Mouse (Mus musculus) myocyte (in vitro differentiated cells): ENCODE measurements around the gene Ercc6l. TPM values are rescaled to one million over a fixed set of nuclear protein-coding genes. Genes with fewer than 3 reads are reported as not detected.
A peak's percentile ranks its signal among the peaks of the same experiment; 100 is the strongest.

Experiments used
- H3K27me3 ChIP-seq: one replicate; pipeline ENCODE4 v1.6.1; 2011; ENCODE audit not compliant: control insufficient read depth, insufficient read depth, insufficient read length
- H3K36me3 ChIP-seq: one replicate; pipeline ENCODE4 v1.6.1; 2011; ENCODE audit not compliant: control insufficient read depth, insufficient read depth
- H3K4me2 ChIP-seq: one replicate; pipeline ENCODE4 v1.6.1; 2011; ENCODE audit warnings: low read depth, control low read depth
- H3K4me3 ChIP-seq: one replicate; pipeline ENCODE4 v1.5.1; 2011; ENCODE audit warnings: mild to moderate bottlenecking, control low read depth, moderate library complexity
- H3K79me2 ChIP-seq: one replicate; pipeline ENCODE4 v1.6.1; 2011; ENCODE audit not compliant: control insufficient read depth, insufficient read depth
- H3ac ChIP-seq: one replicate; pipeline ENCODE4 v1.6.1; 2011; ENCODE audit not compliant: control insufficient read depth, insufficient read length
- CEBPB ChIP-seq: IDR thresholded peaks from 2 replicates; pipeline ENCODE4 v1.6.1; 2011; ENCODE audit warnings: mild to moderate bottlenecking, moderate library complexity; ENCODE audit not compliant: poor library complexity, insufficient read depth, severe bottlenecking
- E2F4 ChIP-seq: IDR thresholded peaks from one replicate; pipeline ENCODE4 v1.6.1; 2011; ENCODE audit warnings: mild to moderate bottlenecking, control low read depth, moderate library complexity; ENCODE audit not compliant: insufficient read depth
- MAX ChIP-seq: IDR thresholded peaks from one replicate; pipeline ENCODE4 v1.6.1; 2011; ENCODE audit warnings: low read depth, mild to moderate bottlenecking, control low read depth
- MYOD1 ChIP-seq, 3 experiments: IDR thresholded peaks; one replicate each; pipeline ENCODE4 v1.6.1; 2011; ENCODE audit warnings: control low read depth in 2 of 3, low read depth in 2 of 3, mild to moderate bottlenecking in 2 of 3, moderate library complexity in 1 of 3; ENCODE audit not compliant: insufficient read length in 2 of 3, control insufficient read depth in 1 of 3
- MYOG ChIP-seq, 3 experiments: IDR thresholded peaks; one replicate each; pipeline ENCODE4 v1.6.1; 2011; ENCODE audit warnings: control low read depth in 2 of 3, low read depth in 2 of 3, mild to moderate bottlenecking in 2 of 3; ENCODE audit not compliant: insufficient read length in 2 of 3, control insufficient read depth in 1 of 3, insufficient read depth in 1 of 3
- POLR2A ChIP-seq: IDR thresholded peaks from one replicate; pipeline ENCODE4 v1.6.1; 2011; ENCODE audit warnings: low read depth, mild to moderate bottlenecking, control low read depth, moderate library complexity; ENCODE audit not compliant: insufficient read length
- POLR2AphosphoS2 ChIP-seq: IDR thresholded peaks from one replicate; pipeline ENCODE4 v1.6.1; 2011; ENCODE audit warnings: low read depth, control low read depth; ENCODE audit not compliant: insufficient read length
- REST ChIP-seq: IDR thresholded peaks from one replicate; pipeline ENCODE4 v1.6.1; 2011; ENCODE audit warnings: mild to moderate bottlenecking, control low read depth, moderate library complexity; ENCODE audit not compliant: insufficient read depth, insufficient read length
- SRF ChIP-seq: IDR thresholded peaks from one replicate; pipeline ENCODE4 v1.6.1; 2011; ENCODE audit warnings: low read depth; ENCODE audit not compliant: control insufficient read depth, insufficient read length
- TCF12 ChIP-seq: IDR thresholded peaks from one replicate; pipeline ENCODE4 v1.6.1; 2011; ENCODE audit warnings: mild to moderate bottlenecking, control low read depth; ENCODE audit not compliant: poor library complexity, insufficient read depth, severe bottlenecking
- TCF3 ChIP-seq: IDR thresholded peaks from one replicate; pipeline ENCODE4 v1.6.1; 2011; ENCODE audit warnings: low read depth, control low read depth; ENCODE audit not compliant: insufficient read length
- USF1 ChIP-seq: IDR thresholded peaks from one replicate; pipeline ENCODE4 v1.6.1; 2011; ENCODE audit warnings: low read depth, mild to moderate bottlenecking, control low read depth, moderate library complexity
- polyA plus RNA-seq: library from polyadenylated mRNA; unstranded; fragments of >200 nt; fragmentation: generic; extraction: Trizol; gene quantifications from one replicate; pipeline ENCODE4 v1.2.1, GENCODE M21; 2012; ENCODE audit warnings: missing spikeins

Ercc6l gene
- polyA plus RNA-seq: 1.5 TPM

GRCm38 (mm10) chrX:102156618-102157422, at the start of gene Ercc6l:
TSS of gene Ercc6l (minus strand) at chrX:102157091.
- Histone ChIP-seq H3K79me2 (peaks cover 32% of the 10 kb centered on the region), H3K27me3 (no peaks in the 10 kb centered on the region), H3ac (no peak within 1 kb of the TSS), H3K4me2 (peak within 1 kb of the TSS; percentile 72), H3K36me3 (no peaks in the 10 kb centered on the region), H3K4me3 (peak within 1 kb of the TSS; percentile 43)
- no peak for TF ChIP-seq CEBPB
- TF ChIP-seq MYOD1 (IDR thresholded peaks at IDR 0.05; ENCODE audit: control insufficient read depth in 1 of 3, insufficient read length in 2 of 3, low read depth in 2 of 3): no peak
- no peak for TF ChIP-seq SRF
- no peak for TF ChIP-seq REST
- TF ChIP-seq MAX: no peak
- peak; percentile 73 for TF ChIP-seq USF1
- TF ChIP-seq POLR2A: peak; percentile 43
- no peak for TF ChIP-seq TCF12
- no peak for TF ChIP-seq TCF3
- no peak for TF ChIP-seq MYOG (IDR thresholded peaks at IDR 0.05; ENCODE audit: control insufficient read depth in 1 of 3, insufficient read depth in 1 of 3, insufficient read length in 2 of 3, low read depth in 2 of 3)
- peak; percentile 87 for TF ChIP-seq E2F4
- no peak for TF ChIP-seq POLR2AphosphoS2

DNA sequence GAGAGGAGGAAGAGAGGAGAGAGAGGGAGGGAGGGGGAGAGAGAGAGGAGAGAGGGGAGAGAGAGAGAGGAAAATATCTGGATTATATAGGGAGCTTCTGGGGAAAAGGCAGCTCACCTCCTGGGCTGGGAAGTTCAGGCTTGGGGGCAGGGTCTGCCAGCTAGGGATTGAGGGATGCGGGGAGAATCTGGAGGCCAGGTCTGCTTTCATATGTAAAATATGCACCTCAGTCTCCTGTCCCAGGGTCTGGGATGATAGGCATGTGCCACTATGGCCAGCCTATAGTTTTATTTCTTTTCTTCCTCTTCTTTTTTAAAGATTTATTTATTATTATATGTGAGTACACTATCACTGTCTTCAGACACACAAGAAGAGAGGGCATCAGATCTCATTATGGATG, 33.9 kb upstream of the Ercc6l start:
- Histone ChIP-seq H3K4me3 (no peak overlapping the region), H3K79me2 (peaks cover 25% of the 10 kb centered on the region), H3ac (no peak overlapping the region), H3K4me2 (no peak overlapping the region), H3K36me3 (peaks cover 6% of the 10 kb centered on the region), H3K27me3 (no peaks in the 10 kb centered on the region)
- TF ChIP-seq POLR2AphosphoS2 (no peak), POLR2A (no peak), MYOD1 (IDR thresholded peaks at IDR 0.05; ENCODE audit: control insufficient read depth in 1 of 3, insufficient read length in 2 of 3, low read depth in 2 of 3) (no peak), E2F4 (no peak)

DNA sequence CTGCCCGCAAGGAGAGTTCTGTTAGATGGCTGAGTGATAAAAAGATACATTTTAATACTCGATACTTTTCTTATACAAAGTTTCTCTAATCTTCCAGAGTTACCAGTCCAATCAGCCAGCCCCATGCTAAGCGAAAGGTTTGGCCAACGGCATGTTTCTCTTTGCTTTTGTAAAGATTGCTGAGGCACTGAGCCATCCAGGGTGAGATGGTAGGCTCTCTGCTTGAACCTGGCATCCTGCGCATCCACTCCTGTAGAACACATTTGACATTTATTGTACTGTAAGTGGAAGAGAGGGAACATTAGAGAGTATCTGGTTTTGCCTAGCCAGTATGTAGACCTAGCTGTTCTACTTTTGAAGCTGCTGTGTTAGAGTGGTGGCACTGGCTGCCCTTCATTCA, 32.7 kb upstream of the Ercc6l start:
- Histone ChIP-seq H3ac (no peak overlapping the region), H3K4me3 (peak overlapping the region; percentile 75), H3K79me2 (peaks cover 25% of the 10 kb centered on the region), H3K27me3 (no peaks in the 10 kb centered on the region), H3K4me2 (peak overlapping the region; percentile 67), H3K36me3 (peaks cover 10% of the 10 kb centered on the region)
- TF ChIP-seq E2F4 (no peak), MYOG (IDR thresholded peaks at IDR 0.05; ENCODE audit: control insufficient read depth in 1 of 3, insufficient read depth in 1 of 3, insufficient read length in 2 of 3, low read depth in 2 of 3) (no peak), REST (no peak), POLR2A (no peak), POLR2AphosphoS2 (no peak), CEBPB (no peak), MYOD1 (IDR thresholded peaks at IDR 0.05; ENCODE audit: control insufficient read depth in 1 of 3, insufficient read length in 2 of 3, low read depth in 2 of 3) (no peak), SRF (no peak), TCF3 (no peak), MAX (no peak), USF1 (no peak), TCF12 (no peak)

DNA sequence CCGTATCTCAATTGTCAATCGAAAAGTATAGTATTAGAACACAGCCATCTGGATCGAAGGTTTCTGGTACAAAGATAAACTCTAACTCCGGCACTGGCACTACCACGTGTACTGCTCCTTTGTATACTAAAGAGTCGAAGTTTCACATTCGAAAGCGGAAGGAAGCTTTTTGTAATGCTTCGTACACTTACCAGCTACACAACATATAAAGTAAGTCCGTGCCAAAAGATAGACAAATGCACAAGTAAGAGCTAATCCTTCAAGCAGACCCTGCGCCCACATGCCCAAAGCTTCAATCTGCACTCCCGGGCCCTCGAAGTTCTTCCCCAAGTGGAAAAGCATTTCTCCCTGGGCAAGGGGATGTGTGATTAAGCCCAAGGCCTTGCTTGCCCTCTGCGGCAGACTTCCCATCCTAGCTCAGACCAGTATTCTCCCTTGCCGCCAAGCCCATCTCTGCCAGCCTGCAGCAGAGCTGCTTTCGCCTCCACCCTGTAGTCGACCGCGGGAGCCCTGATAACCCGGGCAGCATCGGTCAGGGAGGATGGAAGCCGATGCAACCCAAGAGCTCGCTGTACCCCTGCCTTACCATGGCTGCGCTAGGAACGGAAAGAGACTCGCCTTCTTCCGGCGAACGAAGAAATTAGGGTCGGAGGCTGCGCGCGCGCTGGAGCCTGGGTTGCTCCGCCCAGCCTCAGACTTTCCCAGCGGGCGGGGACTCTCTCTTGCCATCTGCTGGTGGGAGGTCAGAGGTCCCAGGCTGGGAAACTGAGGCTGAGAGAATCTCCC, 32.0 kb upstream of the Ercc6l start, which contains the start of gene Rps4x:
Gene Rps4x (minus strand): TSS at position 683 of the 786 bp plus-strand sequence.
- Histone ChIP-seq H3ac (no peak within 1 kb of the TSS), H3K27me3 (no peaks in the 10 kb centered on the region), H3K36me3 (peaks cover 10% of the 10 kb centered on the region), H3K79me2 (peaks cover 25% of the 10 kb centered on the region), H3K4me3 (peak within 1 kb of the TSS; percentile 75), H3K4me2 (peak within 1 kb of the TSS; percentile 79)
- TF ChIP-seq USF1 (no peak), CEBPB (no peak), POLR2AphosphoS2 (peak; percentile 89), E2F4 (no peak), TCF3 (no peak), REST (peak; percentile 10), POLR2A (peak; percentile 93), MYOD1 (IDR thresholded peaks at IDR 0.05; ENCODE audit: control insufficient read depth in 1 of 3, insufficient read length in 2 of 3, low read depth in 2 of 3) (no peak), TCF12 (no peak), MAX (no peak), MYOG (IDR thresholded peaks at IDR 0.05; ENCODE audit: control insufficient read depth in 1 of 3, insufficient read depth in 1 of 3, insufficient read length in 2 of 3, low read depth in 2 of 3) (no peak), SRF (no peak)
